Mouse (Mus musculus) gastrocnemius, adult 18-20 months (tissue): ENCODE measurements around the gene Jam3. TPM values are rescaled to one million over a fixed set of nuclear protein-coding genes. Genes with fewer than 3 reads are reported as not detected.

Source experiments
- DNase-seq: peaks from one replicate; pipeline ENCODE4 v3.0.0; 2021; ENCODE audit warnings: low spot score
- total RNA-seq, 2 experiments: library from RNA; stranded (reverse); gene quantifications; 2 replicates each; pipeline ENCODE4 v1.2.3; 2021

The Jam3 gene
- total RNA-seq, 2 experiments from 2014 or later = 5.0 to 9.2 TPM

DNA sequence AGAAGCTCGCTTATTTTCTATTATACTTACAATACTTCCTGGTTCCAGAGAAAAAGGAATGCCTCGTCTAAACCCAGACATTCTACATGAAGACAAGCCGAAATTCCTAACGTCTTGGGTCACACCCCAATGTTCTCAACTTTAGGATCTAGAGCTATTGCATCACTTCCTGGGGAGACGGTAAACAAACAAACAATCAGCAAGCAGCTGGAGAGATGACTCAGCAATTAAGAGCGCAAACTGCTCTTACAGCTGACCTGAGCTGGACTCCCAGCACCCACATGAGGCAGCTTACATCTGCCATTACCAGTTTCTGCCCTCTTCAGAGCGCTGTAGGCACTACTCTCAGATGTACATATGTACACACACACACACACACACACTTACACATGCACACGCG is 34.0 kb downstream of the Jam3 start:
- DNase-seq = no peak

GRCm38 (mm10) chr9:27111756-27112155 is 43.5 kb downstream of the Jam3 start:
- DNase-seq = no peak

DNA sequence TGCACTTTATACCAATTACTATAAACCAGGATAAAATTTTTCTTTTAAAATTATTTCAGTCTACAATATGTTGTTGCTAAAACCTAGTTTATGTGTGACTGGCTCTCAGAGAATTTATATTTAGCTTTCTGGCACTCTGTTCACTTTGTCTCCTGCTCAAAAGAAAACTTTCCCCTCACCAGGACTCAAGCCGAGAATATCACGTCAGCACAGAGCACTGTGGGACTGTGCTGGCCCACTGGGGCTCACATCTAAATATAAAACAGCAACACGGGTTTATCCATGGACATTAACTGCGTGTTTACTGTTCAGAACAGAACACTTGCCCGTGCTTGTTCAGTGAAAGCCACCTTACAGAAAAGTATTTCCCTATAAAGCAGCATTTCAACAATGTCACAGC is 44.5 kb downstream of the Jam3 start:
- peak; percentile 50 for DNase-seq

- peak; percentile 38 for DNase-seq
These were observed 45.4 kb downstream of the Jam3 start for GRCm38 (mm10) chr9:27109533-27110514.

DNA sequence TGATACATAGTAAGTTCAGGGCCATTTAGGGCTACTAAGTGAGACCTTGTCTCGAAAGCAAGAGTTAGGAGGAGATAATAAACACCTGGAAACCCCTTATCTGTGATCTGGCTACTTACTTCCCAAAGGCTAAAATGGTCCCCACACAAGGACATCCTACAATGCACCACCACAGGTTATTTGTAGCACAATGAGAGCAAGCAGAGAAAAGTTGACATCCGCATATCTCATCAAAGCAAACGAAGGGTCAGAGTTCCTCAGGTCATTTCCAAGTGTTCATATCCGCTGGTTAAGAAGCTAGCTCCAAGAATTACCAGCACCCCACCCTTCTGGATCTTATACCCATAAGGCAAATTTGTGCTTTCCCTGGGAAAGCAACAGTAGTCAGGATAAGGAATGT is 46.8 kb downstream of the Jam3 start:
- no peak for DNase-seq

- peak; percentile 39 for DNase-seq
These were observed 49.1 kb downstream of the Jam3 start for GRCm38 (mm10) chr9:27106081-27106480.

DNA sequence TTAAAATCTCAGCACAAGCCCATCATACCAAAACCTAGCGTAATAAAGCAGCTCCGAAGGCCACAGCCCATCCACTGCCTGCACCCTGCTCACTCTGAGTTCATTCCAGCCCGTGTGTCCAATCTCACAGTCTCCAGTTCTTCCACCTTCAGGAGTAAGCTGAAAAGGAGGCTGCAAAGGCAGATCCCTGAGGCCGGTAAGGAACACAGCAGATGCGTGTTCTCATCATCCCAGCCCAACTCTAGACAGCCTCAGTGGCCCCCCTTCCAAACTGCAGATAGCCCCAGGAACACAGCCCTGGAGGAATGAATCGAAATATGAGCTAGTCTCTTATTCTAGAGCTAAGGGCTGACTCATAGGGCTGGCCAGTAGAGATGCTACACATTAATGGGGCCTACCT is 53.8 kb downstream of the Jam3 start:
- DNase-seq = no peak

GRCm38 (mm10) chr9:27099474-27099873 is 55.7 kb downstream of the Jam3 start:
- DNase-seq = no peak

- no peak for DNase-seq
These were observed 56.7 kb downstream of the Jam3 start for GRCm38 (mm10) chr9:27098557-27098956.

DNA sequence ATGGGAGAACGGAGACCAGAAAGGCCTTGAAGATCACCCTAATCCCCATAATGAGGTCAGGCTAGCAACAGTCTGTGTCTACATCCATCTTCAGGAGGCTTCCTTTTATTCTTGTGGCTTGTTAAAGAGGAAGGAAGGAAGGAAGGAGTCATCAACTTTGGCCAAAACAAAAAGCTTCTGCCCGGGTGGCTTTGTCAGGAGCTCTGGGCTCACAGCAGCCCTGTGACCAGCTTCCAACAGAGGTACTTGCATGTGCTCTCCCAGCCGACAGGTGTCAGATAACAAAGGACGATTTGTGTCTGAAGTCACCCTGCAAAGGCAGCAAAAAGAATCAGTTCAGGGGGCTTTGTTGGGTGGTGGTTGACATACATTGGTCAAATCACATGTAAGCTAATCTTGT is 57.1 kb downstream of the Jam3 start:
- DNase-seq = no peak

- no peak for DNase-seq
These were observed 62.3 kb downstream of the Jam3 start for GRCm38 (mm10) chr9:27092916-27093315.

DNA sequence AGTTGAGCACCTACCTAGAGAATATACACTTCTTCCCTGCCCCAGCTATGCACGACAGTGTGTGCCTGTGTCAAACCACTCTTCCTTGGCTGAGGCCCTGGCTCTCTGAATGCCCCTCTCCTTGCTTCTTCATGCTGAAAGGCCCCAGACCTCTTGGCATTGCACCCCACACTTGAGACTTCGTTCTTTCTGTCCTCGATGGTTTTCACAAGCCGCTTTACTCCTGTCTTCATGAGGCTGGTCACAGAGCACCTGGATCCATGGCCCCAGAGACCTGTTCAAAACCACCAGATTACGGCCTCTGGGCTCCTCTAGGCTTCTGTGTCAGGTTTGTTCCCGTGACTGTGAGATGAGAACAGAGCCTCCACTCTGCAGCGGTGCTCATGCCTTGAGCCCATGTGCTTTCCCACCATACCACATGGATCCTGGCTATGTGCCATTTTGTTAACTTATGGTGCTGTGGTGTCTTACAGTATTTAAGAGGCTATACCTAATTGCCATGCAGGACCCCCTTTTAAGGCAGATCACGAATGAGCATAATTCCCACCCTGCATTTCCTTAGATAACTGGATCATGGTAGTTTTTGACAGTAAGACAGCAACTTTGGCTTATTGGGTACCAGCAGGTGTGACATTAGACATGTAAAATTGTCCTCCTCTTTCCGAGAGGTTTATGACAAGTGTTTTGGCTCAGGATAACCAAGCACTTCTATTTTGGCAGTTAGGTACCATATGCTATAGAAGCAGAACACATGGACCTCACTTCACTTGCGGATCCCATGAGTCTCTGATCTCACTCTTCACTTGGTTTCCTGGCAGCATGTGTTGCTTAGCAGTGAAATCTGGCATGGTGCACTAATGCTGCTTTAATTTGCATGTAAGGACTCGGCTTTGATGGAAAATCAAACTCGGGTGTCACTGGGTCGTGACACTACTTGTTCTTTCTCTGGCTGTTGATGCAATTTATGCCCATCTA is 64.1 kb downstream of the Jam3 start:
- no peak for DNase-seq

- no peak for DNase-seq
These were observed 65.1 kb downstream of the Jam3 start for GRCm38 (mm10) chr9:27090134-27090533.

GRCm38 (mm10) chr9:27087402-27087801 is 67.8 kb downstream of the Jam3 start:
- no peak for DNase-seq

GRCm38 (mm10) chr9:27086256-27086655 is 69.0 kb downstream of the Jam3 start:
- no peak for DNase-seq

DNA sequence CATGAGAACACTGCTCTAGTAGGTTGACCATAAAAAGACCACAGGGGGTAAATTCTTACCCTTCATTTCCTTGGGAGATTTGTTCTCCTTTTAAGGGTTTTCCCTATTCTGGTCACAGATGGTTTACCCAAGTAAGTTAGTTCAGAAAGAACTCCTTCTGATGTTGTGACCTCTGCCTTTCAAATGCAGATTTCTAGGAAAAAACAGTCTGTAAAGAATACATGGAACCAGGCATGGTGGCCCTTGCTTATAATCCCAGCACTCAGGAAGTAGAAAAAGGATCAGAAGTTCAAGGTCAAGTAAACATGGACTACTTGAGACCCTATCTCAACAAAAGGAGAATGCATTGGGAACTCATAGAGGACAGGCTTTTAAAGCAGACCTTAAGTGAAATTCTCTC is 79.4 kb downstream of the Jam3 start:
- DNase-seq = no peak

DNA sequence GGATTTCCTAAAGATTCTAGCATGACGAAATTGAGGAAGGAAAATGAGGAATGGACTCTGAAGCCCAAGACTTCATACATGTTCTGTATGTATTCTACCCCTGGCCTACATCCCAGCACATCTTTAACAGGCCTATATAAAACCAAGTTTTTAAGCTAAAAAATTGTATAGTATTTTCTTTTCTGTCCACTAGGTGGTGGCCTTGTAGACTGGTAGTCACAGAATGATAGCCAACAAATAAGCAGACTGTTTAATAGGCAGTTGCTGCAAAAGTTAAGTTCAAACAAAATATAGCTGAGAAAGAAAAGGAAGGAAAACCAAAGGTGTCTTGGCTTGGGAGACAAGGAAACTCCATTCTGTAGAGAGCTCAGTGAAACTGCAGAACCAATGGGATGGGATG is 80.5 kb downstream of the Jam3 start:
- DNase-seq = no peak

DNA sequence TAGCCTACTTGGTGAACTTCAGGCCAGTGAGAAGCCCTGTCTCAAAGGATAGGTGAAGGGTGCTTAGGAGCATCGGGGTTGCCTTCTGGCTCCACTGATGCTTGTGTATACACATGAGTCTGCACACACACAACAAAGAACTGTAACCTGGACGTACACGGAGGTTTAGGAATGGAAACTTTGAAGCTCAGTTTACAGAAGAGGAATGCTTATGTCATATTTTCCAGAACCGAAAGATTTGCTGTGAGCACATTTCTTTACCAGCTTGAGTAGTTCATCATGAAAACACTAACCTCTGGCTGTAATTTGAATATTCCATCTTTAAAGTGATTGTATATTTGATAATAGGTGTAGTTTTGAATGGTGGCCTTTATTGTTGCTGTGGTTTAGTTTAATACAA is 84.3 kb downstream of the Jam3 start:
- DNase-seq = no peak

DNA sequence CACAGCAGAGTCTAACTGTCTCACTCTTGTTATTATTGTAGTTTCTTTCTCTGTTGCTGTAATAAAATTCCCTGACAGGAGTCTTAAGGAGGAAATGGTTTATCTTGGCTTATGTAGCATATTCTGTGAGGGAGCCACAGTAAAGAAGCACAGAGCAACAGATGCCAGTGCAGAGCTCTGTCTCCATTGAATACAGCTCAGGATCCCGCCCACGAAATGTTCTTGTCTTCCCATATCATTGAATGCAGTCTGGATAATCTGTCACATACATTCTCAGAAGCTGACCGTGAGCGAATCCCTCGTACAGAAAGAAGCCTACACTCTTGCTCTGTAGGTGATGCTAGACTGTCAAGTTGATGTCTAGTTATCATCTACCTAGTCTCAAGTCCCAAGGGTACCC is 96.9 kb downstream of the Jam3 start:
- DNase-seq = no peak

DNA sequence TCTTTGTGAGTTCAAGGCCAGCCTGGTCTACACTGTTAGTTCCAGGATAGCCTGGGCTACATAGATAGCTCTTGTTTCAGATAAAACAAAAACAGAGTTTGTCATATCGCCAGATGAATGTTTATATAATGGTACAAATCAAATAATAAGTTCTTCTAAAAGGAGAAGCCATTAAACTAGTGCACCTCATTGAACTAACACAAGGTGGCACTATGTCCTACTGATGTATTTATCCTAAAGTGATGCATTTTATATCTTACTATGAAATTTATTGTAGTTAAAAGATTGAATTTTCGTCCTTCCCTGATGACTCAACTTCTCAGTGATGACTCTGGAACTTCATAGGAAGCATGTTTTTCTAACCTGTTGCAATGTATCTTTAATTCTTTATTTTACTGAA is 105.7 kb downstream of the Jam3 start:
- no peak for DNase-seq
